Mouse (Mus musculus) adrenal gland, postnatal 36 days (tissue): Measurements from ENCODE around the gene Eif5. TPM values are rescaled to one million over a fixed set of nuclear protein-coding genes. Genes with fewer than 3 reads are reported as not detected.
"Not testable (repeated sequence)": the region's sequence is repeated elsewhere in the genome, so short reads cannot be mapped to it uniquely, and the experiment has no call there.

Experiments used
- DNase-seq, 2 experiments: peaks; one replicate each; pipeline ENCODE4 v3.0.0; 2021; ENCODE audit warnings: mixed read lengths in 1 of 2
- long read RNA-seq, 2 experiments: library from polyadenylated mRNA; stranded (forward); transcript quantifications; one replicate each; pipeline ENCODE4 v2.0.0; 2021; ENCODE audit warnings: borderline sequencing depth in 2 of 2
- total RNA-seq, 2 experiments: library from RNA; stranded (reverse); gene quantifications; 2 replicates each; pipeline ENCODE4 v1.2.3; 2021

Gene Eif5
- 100 to 1,000 TPM; 309 to 376 TPM for total RNA-seq
- long read RNA-seq, experiment 1, full-length matches to known transcripts: 132 of 423 reads
- long read RNA-seq, experiment 1, partial matches to known transcripts: 260 of 423 reads
- long read RNA-seq, experiment 1, other reads (novel, unspliced or antisense): 31 of 423 reads
- long read RNA-seq, experiment 2, full-length matches to known transcripts: 89 of 122 reads
- long read RNA-seq, experiment 2, partial matches to known transcripts: 19 of 122 reads
- long read RNA-seq, experiment 2, other reads (novel, unspliced or antisense): 14 of 122 reads

DNA sequence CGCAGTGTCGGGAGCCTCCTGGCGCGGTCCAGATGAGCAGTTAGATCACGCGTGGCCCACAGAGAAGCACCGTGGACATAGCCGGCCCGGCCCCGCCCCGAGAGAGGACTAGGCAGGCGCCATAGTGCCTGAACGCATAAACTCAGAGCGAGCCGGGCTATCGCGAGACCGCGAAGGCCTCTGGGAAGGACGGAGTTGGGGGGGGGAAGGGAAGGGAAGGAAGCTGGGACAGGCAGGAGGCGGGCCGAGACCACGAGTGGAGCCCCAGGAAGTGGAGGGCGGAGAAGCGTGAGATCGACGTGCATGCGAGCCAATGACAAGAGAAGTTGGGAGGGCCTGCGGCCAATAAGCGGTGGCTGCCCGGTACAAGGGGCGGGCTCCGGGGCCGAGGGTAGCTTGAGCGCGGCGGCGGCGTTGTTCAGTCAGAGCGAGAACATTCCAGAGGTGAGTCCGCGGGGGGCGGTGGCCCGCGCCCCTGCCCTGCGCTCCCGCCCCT, at the start of gene Eif5:
Gene Eif5, plus strand, starts transcription at position 221 of the 496 bp plus-strand sequence.
- DNase-seq: peak; percentile 99

DNA sequence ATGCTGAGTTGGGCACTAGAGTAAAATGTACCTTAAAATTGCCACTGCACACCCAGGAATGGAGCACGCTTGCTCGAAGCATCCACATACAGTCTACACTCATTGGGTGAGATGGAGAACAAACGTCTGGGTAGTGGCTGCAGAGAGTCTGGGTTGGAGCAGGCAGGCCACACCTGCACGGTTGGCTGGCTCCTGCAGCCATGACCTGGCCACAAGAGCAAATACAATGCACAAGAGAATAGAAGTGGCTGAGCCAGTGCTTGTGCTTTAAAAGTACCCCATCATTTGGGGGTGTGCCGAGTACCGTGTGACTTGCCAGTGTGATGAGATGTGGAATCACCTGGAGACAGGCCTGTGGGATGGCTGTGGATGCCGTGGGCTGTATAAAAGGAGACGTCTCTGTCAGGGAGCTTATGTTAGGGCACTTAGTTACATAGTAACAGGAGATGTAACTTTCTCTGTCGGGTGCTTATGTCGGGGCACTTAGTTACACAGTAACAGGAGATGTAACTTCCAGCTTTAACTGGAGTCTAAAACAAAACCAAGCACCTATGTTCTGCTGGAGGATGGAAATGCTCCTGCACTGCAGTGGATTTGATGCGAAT, 48.5 kb upstream of the Eif5 start:
- DNase-seq: no peak

DNA sequence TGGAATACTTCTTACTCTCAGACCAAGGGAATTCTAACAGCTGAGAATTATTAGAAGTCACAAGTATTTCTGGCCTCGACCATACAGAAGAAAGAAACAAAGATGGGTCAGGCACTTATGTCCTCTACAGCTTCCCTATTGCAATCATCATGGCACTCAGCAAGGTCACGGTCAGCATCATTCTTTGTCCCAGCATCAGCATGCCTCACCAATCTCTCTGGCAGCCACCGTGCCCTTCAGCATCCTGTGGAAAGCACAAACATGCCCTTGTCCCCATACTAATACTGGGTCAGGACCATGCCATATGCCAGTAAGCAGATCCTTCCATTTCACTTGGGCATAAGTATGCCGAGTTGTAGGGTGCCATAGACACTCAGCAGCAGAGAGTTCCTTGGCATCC, 42.9 kb upstream of the Eif5 start:
- DNase-seq: peak in 1 of 2 experiments; percentile 40

DNA sequence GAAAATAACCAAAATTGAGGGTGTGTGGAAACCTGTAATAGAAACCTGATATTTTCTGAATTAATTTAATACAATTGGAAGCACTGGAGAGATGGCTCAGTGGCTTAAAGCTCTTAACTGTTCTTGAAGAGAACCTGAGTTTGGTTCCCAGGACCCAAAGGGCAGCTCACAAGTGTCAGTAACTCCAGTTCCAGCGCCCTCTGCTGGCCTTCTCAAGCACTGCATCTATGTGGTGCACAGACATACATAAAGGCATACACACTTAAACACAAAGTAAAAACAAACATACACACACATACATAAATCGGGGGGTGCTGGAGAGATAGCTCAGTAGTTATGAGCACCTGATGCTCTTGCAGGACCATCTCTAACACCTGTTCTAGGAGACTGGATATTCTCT, 40.7 kb upstream of the Eif5 start:
- no peak for DNase-seq

DNA sequence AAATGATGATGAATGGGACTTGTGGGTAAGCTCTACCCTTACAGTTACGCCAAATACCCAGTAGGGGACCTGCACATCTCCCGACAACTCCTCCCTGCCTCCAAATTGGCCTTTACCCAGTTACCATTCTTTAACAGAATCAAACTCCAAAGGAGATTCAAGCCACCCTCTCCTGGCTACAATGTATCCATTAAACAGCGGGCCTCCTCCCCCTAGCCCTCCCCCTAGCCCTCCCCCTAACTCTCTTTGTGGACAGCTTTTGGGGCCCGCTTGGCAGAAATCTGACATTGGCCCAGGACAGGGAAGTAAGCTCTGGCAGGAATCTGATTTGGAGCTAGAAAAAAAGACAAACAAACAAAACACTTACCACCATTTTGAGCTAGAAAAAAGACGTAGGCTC, 38.2 kb upstream of the Eif5 start:
- DNase-seq: no peak

DNA sequence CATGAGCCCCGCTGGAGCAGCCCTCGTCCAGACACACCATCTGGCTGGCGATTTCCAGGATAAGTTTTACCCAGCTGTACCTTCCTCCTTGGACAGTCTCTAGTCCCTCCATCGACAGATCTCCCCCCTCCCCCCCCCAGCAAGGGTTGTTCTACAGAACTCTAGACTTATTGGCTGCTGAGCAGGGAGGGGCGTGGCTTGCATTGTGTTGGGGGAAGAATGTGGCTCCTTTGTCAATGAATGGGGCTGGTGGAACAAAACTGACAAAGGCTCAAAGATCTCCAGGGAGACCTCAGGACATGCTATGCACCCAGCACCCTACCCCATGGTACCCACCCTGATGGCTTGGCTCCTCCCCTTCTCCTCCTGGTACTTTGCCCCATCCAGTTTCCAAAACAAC, 37.1 kb upstream of the Eif5 start:
- no peak for DNase-seq

DNA sequence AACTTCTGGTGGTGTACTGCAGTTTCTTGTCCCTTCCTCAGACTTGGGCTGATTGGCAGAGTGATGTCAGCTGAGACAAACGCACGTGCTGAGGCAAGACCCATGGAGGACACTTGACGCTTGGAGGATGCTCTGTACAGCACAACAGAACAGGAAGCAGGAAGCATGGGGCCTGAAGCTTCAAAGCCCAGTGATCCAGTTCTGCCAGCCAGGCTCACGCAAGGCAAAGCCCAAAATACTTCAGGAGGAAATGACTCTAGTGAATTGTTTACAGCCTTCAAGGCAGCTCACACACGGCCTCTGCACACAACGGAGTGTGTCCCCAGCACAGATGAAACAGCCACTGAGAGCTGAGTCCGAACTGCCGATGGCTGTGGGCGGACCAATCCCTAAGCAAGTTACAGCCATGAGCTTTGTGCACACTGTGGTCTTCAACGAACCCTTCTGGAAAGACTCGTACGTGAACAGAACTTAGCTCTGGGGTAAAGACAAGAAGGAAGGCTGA, 34.7 kb upstream of the Eif5 start:
- no peak for DNase-seq

DNA sequence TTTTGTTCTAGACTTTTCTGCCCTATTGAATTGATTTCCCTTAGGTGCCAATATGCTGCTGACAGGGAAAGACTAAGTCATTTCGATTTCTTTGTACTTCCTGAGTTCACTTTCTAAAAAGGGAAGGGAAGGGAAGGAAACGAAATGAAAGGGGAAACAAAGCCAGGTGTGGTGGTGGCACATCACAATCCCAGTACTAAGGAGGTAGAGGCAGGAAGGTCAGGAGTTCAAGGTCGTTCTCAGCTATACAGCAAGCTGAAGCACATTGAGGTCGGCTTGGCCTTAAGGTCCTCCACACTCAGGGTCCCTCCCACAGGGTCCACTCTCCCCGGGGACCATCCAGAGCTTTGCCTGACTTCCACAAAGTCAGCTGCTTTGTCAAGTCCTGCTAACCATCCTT, 34.2 kb upstream of the Eif5 start:
- DNase-seq: no peak

DNA sequence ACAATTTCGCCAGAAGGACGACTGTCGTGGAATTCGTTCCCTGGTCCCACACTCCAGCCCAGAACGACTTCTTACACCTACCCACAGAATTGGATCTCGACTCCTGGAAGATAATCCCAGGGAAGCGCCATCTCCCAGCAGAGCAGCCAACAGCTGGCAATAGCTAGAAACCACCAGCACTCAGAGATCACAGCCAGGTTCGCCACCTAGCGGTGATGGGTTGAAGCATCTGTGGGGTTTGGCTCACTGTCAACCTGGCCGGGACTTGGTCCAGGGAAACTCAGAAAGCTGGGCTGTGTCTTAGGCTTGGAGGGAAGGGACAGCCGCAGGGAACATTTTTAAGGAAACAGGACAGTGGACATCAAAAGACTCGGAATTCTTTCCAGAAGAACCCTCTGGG, 32.9 kb upstream of the Eif5 start:
- peak; percentile 93 to 96 for DNase-seq

DNA sequence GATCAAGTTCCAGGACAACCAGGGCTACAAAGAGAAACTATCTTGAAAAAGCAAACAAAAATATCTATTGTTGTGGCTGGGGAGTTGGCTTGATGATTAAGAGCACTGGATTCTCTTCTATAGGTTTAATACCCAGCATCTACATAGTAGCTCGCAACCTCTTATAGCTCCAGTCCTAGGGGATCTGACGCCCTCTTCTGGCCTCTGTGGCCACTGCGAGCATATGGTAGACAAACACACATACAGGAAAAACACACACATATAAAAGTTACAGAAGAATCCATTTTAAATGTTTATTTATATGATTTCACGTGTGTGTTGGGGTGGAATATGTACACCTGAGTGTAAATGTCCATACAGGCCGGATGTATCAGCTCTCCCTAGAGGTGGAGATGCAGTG, 30.8 kb upstream of the Eif5 start:
- no peak for DNase-seq

DNA sequence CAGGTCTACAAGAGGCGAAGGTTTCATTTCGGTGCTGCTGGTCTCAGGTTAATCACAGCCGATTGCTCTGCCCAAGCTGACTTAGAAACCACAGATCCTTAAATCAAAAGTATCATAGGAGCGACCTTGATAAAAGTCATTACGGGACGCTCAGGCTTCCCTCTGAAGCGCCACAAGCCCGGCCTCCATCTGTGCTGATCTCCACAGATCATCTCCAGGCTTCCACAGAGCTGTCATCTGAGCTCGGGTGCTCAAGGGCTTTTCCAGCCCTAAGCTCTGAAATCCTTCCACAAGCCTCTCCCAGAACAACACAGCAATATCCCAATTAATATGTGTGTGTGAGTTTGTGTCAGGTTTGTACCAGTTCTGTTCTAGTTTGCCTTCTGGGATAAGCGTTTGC, 29.9 kb upstream of the Eif5 start:
- DNase-seq: peak; percentile 48 to 60

DNA sequence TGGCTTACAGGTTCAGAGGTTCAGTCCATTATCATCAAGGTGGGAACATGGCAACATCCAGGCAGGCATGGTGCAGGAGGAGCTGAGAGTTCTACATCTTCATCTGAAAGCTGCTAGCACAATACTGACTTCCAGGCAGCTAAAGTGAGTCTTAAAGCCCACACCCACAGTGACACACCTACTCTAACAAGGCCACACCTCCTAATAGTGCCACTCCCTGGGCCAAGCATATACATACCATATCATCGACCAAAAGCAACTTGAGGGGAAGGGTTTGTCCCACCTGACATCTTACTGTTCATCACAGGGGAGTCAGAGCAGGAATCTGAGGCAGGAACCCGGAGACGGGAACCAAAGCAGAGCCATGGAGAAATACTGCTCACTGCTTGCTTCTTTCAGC, 29.4 kb upstream of the Eif5 start:
- not testable (repeated sequence) for DNase-seq

DNA sequence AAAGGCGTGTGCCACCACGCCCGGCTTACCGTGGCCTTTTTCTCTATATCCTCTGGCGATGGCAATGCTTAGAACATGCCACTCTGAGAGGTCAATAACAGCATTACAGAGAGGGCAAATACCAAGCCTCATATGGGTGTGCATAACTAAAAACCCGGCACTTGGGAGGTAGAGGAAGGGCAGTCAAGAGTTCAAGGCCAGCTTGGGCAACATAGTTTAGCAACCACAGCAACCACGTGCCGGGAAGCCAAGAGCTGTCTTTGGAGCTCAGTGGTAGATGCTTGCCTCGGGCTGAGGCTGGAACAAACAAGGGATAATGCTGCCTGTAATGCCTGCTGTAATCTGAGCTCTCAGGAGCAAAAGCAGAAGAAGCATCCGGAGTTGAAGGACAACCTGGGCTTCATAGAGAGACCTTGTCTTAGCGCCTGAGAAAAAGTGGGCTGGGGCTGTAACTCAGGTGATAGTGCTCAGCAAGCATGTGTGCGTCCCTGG, 25.2 kb upstream of the Eif5 start:
- DNase-seq: peak in 1 of 2 experiments; percentile 36

DNA sequence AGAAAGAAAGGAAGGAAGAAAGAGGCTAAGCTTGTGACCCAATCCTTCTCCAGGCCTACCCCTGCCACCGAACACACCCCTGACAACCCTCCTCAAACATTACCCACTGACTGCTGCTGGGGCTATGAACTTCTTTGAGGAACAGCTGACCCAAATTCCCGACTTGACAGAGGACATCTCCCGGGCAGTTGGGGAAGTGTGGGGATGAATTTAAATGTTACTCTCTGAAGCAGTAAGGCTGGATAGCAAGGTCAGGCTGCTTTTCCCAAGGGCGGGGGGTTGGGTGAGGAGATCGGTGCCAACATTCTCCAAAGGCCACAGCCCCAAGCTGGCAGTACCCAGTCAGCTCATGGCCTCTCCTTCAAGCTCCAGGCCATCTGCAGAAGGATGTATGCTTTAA, 24.1 kb upstream of the Eif5 start:
- peak; percentile 69 to 77 for DNase-seq

DNA sequence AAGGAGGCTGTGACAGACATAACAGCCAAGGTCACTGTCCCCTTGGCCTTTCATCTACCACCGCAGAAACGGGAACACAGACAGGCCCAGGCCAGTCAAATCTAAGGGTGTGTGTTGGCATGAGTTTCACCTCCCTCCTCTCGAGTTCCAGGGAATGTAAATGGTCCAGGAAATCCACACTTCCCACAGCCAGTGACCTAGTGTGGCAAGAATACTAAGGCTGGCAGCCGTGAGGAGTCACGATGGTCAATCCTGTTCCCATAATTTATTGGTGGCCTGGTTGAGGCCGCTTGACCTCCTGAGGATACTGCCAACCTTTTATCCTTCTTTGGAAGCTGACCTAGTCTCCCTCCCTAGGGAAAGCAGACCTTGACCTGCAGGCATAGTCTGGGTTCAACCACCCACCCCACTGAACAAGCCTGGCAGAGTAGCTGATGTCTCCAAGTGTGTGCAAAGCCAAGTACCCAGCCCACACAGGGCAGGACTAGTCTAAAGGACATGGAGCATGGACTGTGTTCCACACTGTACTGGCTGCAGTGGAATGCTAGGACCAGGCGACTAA, 23.5 kb upstream of the Eif5 start:
- DNase-seq: peak; percentile 68 to 73

DNA sequence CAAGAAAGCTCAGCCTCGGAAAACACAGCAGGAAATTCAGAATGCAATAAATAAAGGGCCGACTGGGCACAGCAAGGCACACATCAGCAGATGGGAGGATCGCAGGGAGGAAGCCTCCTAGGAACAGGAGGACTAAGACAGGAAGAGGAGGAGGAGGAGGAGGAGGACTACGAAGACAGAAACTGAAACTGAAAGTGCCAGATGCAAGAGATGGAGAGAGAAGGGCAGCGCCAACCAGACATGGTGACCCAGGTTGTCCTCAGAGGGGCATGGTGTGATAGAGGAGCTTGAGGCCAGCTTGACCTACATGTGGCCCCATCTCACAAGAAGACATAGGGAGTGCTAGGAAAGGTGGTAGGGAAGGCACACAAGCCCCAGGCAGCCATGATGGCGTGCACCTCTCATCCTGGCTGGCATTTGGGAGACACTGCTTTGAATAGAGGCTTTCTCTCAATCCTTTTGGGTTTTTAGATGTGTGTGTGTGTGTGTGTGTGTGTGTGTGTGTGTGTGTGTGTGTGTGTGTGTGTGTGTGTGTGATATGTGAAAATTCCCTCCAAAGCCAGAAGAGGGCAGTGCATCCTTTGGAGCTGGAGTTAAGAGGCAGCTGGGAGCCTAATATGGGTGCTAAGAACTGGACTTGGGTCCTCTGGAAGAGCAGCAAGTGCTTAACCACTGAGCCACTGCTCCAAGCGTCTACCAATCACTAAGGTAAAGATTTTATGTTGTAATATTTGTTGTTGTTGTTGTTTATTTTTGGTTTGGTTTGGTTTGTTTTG, 22.8 kb upstream of the Eif5 start:
- DNase-seq: peak in 1 of 2 experiments; percentile 23

DNA sequence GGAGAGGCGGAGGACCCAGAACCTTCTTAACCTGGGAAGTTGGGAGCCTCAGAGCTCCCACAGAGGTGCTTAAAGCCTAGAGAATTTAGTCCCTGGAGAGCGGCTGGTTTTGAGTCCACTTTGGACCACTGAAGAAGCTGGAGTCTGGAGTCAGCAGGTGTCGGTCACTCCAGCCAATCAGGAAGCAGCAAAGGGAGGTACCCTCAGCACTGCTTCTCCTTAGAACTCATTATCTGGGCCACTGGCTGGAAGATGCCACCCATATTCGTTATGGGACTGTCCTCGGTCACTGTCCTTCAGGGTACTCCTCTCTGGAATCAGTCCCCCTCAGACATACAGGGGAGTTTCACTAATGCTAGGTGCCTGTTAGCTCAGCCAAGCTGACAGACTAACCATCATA, 21.9 kb upstream of the Eif5 start:
- DNase-seq: no peak

DNA sequence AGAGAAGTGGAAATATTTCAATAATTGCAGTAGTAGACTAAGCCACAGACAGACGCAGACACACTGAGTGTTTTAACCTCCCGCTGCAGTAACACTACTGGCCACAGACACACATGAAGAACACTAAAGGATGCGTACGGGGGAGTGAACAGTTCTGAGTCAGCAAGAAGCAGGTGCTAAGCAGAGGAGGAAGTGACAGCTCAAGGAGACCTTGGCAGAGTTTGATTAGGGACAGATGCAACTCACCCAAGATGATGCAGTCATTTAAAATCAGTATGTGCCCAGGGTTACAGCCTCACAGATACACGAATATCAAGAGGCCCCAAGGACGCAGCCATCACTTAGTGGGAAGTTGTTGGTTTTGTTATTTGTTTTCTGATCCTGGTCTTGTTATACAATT, 21.0 kb upstream of the Eif5 start:
- DNase-seq: no peak

DNA sequence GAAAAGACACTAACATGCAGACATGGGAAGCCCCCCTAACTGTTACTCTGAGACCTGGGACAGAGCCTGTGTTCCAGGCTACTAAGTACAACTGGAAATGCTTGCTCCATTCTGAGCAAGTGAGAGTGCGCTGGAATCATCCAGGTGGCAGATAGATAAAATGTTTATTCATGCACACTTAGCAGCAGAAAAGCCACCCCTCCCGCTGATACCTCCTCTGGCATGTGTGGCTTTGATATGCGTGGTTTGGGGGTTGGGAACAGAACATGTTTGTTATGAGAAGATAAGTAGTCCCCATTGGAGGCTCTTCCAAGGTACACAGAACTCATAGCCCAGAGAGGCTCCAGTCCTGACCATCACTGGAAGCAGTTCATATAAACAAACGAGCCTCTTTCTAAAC, 19.9 kb upstream of the Eif5 start:
- no peak for DNase-seq

DNA sequence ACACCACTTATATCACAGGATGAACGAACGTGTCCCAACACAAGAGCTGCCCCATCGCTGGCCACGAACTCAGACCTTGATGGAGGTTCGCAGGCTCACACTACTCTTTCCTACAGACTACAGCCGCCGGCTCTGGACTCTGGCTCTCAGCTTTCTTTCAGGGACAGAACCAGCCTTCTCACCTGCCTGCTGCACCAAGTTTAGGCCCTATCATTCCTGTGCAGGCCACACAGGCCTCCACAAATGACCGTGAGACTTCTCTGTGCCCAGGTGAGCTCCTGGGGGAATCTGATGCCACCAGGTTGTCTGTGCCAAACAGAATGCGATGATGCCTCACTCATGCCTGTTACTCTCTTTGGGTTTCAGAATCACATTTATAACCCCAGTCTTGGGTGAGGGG, 19.4 kb upstream of the Eif5 start:
- DNase-seq: no peak

DNA sequence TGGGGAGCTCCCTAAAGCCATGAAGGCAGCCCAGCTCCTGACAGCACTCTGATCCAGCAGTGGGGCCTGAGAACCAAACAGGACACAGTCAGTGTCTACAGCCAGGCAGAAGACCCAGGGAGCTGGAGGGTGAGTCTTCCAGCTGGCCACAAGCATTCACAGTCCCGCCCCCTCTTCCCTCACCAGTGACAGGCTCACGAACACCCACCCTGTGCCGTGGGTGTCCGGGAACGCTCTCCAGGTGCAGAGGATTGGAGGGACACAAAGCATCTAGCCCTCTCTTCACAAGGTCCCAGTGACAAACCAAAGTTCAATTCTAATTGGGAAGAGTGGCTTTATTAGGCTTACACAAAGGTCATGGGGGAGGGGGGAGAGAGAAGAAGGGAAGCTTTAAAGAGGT, 18.0 kb upstream of the Eif5 start:
- DNase-seq: no peak

DNA sequence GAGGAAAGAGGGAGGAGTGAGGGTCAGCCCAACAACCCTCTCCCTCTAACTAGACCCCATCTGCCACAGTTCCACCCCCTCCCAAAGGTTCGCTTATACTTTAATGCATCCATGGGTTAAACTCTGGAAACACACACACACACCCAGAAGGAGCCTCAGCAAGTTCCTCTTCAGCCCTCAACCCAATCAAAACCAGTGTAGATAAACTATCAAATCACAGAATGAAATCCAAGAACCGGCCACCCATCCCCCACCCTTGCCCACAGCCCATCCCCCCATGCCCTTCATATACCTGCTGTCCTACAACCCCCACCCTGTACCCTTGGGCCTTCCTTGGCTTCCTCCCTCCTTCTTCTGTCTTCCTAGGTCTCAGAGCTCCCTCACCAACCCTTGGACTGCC, 16.8 kb upstream of the Eif5 start:
- DNase-seq: no peak

DNA sequence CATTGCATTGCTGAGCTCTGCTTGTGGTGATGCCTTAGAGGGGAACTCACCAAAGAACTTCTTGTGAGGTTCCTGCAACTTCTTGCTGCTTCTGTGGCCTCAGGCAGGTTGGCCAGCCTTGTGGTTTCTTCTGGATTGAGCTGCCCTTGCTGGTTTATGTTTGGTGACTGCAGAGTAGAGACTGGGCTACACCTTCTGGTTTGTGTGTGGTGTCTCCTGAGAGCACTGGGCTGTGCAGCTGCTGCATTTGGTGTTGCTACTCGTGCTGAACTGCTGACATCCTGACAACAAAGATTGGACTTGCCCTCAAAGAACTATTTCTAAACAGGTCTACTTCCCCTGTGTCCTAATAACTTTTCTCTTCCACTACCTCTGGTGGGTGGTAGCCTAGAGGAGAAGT, 13.3 kb upstream of the Eif5 start:
- DNase-seq: no peak
